Mouse (Mus musculus) ES-E14 (cell line): ENCODE measurements at regions not wholly inside any gene's neighbourhood (a gene's known extent, or its start where the extent isn't known, plus 50 kb on each side); places are given as distances from the start of the nearest gene placed in this dataset.

Source experiments
- DNase-seq: peaks from one replicate; pipeline ENCODE4 v3.0.0-alpha.2; 2013; ENCODE audit warnings: low read depth, low spot score
- H3K27ac ChIP-seq: 2 replicates; pipeline ENCODE4 v1.5.1; 2012; ENCODE audit warnings: low read depth, mild to moderate bottlenecking, low read length, moderate library complexity, mixed read lengths; ENCODE audit not compliant: poor library complexity, insufficient read depth, severe bottlenecking
- H3K36me3 ChIP-seq: 2 replicates; pipeline ENCODE4 v1.6.1; 2012; ENCODE audit warnings: mild to moderate bottlenecking, low read length, moderate library complexity, mixed read lengths; ENCODE audit not compliant: control insufficient read depth, poor library complexity, insufficient read depth, severe bottlenecking
- H3K4me1 ChIP-seq, 2 experiments: fragments of 150-350 bp in 1 of 2; sonication (generic) in 1 of 2; 2 replicates each; pipeline ENCODE4 v1.6.1; 2012; ENCODE audit warnings: low read length in 2 of 2, mild to moderate bottlenecking in 1 of 2, mixed read lengths in 1 of 2; ENCODE audit not compliant: control insufficient read depth in 2 of 2, insufficient read depth in 2 of 2, poor library complexity in 1 of 2
- H3K4me3 ChIP-seq, 2 experiments: fragments of 150-350 bp in 1 of 2; sonication (generic) in 1 of 2; 2 replicates each; pipeline ENCODE4 v1.5.1; 2012; ENCODE audit warnings: low read length in 2 of 2, low read depth in 1 of 2, mild to moderate bottlenecking in 1 of 2, mixed read lengths in 1 of 2; ENCODE audit not compliant: insufficient read depth in 1 of 2, poor library complexity in 1 of 2, severe bottlenecking in 1 of 2
- H3K9ac ChIP-seq: 2 replicates; pipeline ENCODE4 v1.6.1; 2012; ENCODE audit warnings: low read depth, mild to moderate bottlenecking, low read length, mixed read lengths; ENCODE audit not compliant: poor library complexity, insufficient read depth, severe bottlenecking
- H3K9me3 ChIP-seq: fragments of 150-350 bp; sonication (generic); 2 replicates; pipeline ENCODE4 v1.6.1; 2012; ENCODE audit warnings: low read depth, mild to moderate bottlenecking, low read length; ENCODE audit not compliant: control insufficient read depth, insufficient read depth
- CHD2 ChIP-seq: IDR thresholded peaks from 2 replicates; pipeline ENCODE4 v1.6.1; 2014; ENCODE audit warnings: mild to moderate bottlenecking, low read depth, low read length, inconsistent platforms
- HCFC1 ChIP-seq: IDR thresholded peaks from 2 replicates; pipeline ENCODE4 v1.6.1; 2012; ENCODE audit warnings: low read length, inconsistent platforms, borderline replicate concordance; ENCODE audit not compliant: insufficient read depth
- MAFK ChIP-seq: IDR thresholded peaks from 2 replicates; pipeline ENCODE4 v1.6.1; 2014; ENCODE audit warnings: mild to moderate bottlenecking, low read depth, low read length, inconsistent platforms; ENCODE audit not compliant: insufficient read depth
- ZC3H11A ChIP-seq: IDR thresholded peaks from 2 replicates; pipeline ENCODE4 v1.6.1; 2012; ENCODE audit warnings: low read depth, mild to moderate bottlenecking, inconsistent platforms, low read length, borderline replicate concordance
- ZNF384 ChIP-seq: IDR thresholded peaks from 2 replicates; pipeline ENCODE4 v1.6.1; 2012; ENCODE audit warnings: low read depth, low read length, inconsistent platforms
- in situ Hi-C, 2 experiments: fragments of 600-800 bp; cut with MboI; formaldehyde crosslinking; loops; one replicate each; pipeline ENCODE4 v1.15.1; 2025; ENCODE audit warnings: low sequenced_read_pairs in 2 of 2, inconsistent platforms in 1 of 2; ENCODE audit not compliant: unreplicated experiment in 2 of 2

DNA sequence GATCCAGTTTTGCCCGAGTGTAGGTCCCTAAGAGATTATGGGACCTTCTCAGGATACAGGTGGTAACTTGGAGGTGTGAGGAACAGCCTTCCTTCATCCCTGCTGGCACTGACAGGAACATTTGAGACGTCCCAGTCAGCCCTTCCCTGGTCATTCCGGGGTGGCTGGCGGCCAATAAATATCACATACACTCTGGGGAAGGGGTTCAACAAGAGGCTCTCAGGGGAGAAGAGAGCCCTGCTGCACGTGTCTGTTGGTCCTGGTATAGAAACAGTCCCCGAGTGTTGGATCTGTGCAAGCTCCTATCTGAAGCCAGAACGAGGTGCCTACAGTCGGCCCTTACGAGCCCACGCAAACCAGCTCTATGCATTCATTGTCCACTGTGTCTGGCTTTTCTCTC lies 94.1 kb upstream of the Lemd2 start:
- H3K4me3 ChIP-seq = no peak overlapping the region
- H3K36me3 ChIP-seq = no peaks in the 10 kb centered on the region
- no peak overlapping the region for H3K27ac ChIP-seq
- TF ChIP-seq HCFC1 = no peak
- no peak for TF ChIP-seq CHD2
- TF ChIP-seq MAFK = no peak
- no peak for TF ChIP-seq ZNF384
- no peak for TF ChIP-seq ZC3H11A
- H3K4me1 ChIP-seq = no peaks in the 10 kb centered on the region
- DNase-seq = no peak
- in situ Hi-C loops = no loop called here
- H3K9me3 ChIP-seq = peaks cover 9% of the 10 kb centered on the region
- H3K9ac ChIP-seq = no peak overlapping the region

- in situ Hi-C loops = no loop called here
- no peaks in the 10 kb centered on the region for H3K4me1 ChIP-seq
- no peak overlapping the region for H3K4me3 ChIP-seq
Observed at GRCm38 (mm10) chr17:27296156-27296555, 91.9 kb upstream of the Lemd2 start.

DNA sequence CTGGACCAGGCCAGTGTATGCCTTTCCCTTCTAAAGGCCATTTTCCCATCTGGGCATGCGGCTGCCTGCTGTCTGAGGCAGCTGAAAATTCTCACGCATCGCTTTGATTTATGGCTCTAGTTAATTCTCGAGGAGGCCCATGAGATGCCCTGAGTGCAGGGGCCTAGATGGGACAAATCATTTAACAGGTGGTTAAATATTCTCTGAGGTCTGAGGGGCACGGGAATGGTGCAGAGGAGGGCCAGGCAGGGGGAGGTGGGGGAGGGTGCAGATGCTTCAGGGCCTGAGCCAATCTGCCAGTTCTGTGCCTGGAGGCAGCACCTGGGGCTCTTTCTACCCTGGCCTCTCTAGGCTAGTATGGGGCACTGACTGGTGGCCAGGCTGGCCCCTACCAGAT lies 89.9 kb upstream of the Lemd2 start:
- Histone ChIP-seq H3K9me3 (peaks cover 23% of the 10 kb centered on the region), H3K4me1 (no peaks in the 10 kb centered on the region), H3K9ac (no peak overlapping the region), H3K27ac (no peak overlapping the region), H3K4me3 (no peak overlapping the region), H3K36me3 (no peaks in the 10 kb centered on the region)
- no peak for TF ChIP-seq MAFK
- no peak for TF ChIP-seq HCFC1
- TF ChIP-seq CHD2 = no peak
- no peak for TF ChIP-seq ZNF384
- TF ChIP-seq ZC3H11A = no peak
- in situ Hi-C loops = no loop called here
- no peak for DNase-seq

More at GRCm38 (mm10) chr17:27296156-27296555, 91.9 kb upstream of the Lemd2 start:
- TF ChIP-seq HCFC1 (no peak), ZC3H11A (no peak), ZNF384 (no peak), CHD2 (no peak), MAFK (no peak)
- Histone ChIP-seq H3K36me3 (no peaks in the 10 kb centered on the region), H3K27ac (no peak overlapping the region), H3K9me3 (peaks cover 14% of the 10 kb centered on the region), H3K9ac (no peak overlapping the region)
- no peak for DNase-seq

- in situ Hi-C loops = no loop called here
- H3K9ac ChIP-seq = no peak overlapping the region
- no peak overlapping the region for H3K27ac ChIP-seq
- H3K36me3 ChIP-seq = no peaks in the 10 kb centered on the region
- TF ChIP-seq HCFC1 (no peak), ZC3H11A (no peak), ZNF384 (no peak), MAFK (no peak), CHD2 (no peak)
- no peaks in the 10 kb centered on the region for H3K4me1 ChIP-seq
- H3K9me3 ChIP-seq = peaks cover 25% of the 10 kb centered on the region
- no peak overlapping the region for H3K4me3 ChIP-seq
- DNase-seq = no peak
Observed at GRCm38 (mm10) chr17:27293586-27294207, 89.4 kb upstream of the Lemd2 start.

DNA sequence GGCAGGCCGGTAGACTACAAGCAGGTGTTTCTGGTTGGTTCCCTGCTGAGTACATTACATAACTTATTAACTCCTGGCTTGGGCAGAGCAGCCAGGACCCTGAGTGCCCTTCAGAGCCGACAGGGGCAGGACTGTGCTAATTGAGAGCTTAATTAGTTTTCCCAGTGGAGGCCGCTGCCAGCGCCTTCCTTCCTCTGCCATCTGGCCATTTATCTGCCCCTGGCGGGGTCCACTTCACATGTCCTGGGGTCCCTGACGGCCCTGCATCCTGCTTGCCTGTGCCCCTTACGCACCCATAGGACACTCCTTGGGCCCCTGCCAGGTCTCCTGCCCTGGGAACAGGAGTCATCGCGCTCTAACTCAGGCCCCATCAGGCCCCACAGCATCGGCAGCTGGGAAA lies 87.4 kb upstream of the Lemd2 start:
- no peak overlapping the region for H3K27ac ChIP-seq

More for the DNA sequence above, 87.4 kb upstream of the Lemd2 start:
- Histone ChIP-seq H3K9ac (no peak overlapping the region), H3K9me3 (peaks cover 23% of the 10 kb centered on the region), H3K36me3 (no peaks in the 10 kb centered on the region), H3K4me3 (no peak overlapping the region), H3K4me1 (no peaks in the 10 kb centered on the region)
- TF ChIP-seq ZNF384 (no peak), CHD2 (no peak), HCFC1 (no peak), MAFK (no peak), ZC3H11A (no peak)
- in situ Hi-C loops = no loop called here
- DNase-seq = no peak
